Mouse (Mus musculus) ES-E14 (cell line): ENCODE results near the gene Ctnnbl1. TPM values are rescaled to one million over a fixed set of nuclear protein-coding genes. Genes with fewer than 3 reads are reported as not detected.

Experiments
- DNase-seq: peaks from one replicate; pipeline ENCODE4 v3.0.0-alpha.2; 2013; ENCODE audit warnings: low read depth, low spot score
- H3K27ac ChIP-seq: 2 replicates; pipeline ENCODE4 v1.5.1; 2012; ENCODE audit warnings: low read depth, mild to moderate bottlenecking, low read length, moderate library complexity, mixed read lengths; ENCODE audit not compliant: poor library complexity, insufficient read depth, severe bottlenecking
- H3K36me3 ChIP-seq: 2 replicates; pipeline ENCODE4 v1.6.1; 2012; ENCODE audit warnings: mild to moderate bottlenecking, low read length, moderate library complexity, mixed read lengths; ENCODE audit not compliant: control insufficient read depth, poor library complexity, insufficient read depth, severe bottlenecking
- H3K4me1 ChIP-seq, 2 experiments: fragments of 150-350 bp in 1 of 2; sonication (generic) in 1 of 2; 2 replicates each; pipeline ENCODE4 v1.6.1; 2012; ENCODE audit warnings: low read length in 2 of 2, mild to moderate bottlenecking in 1 of 2, mixed read lengths in 1 of 2; ENCODE audit not compliant: control insufficient read depth in 2 of 2, insufficient read depth in 2 of 2, poor library complexity in 1 of 2
- H3K4me3 ChIP-seq, 2 experiments: fragments of 150-350 bp in 1 of 2; sonication (generic) in 1 of 2; 2 replicates each; pipeline ENCODE4 v1.5.1; 2012; ENCODE audit warnings: low read length in 2 of 2, low read depth in 1 of 2, mild to moderate bottlenecking in 1 of 2, mixed read lengths in 1 of 2; ENCODE audit not compliant: insufficient read depth in 1 of 2, poor library complexity in 1 of 2, severe bottlenecking in 1 of 2
- H3K9ac ChIP-seq: 2 replicates; pipeline ENCODE4 v1.6.1; 2012; ENCODE audit warnings: low read depth, mild to moderate bottlenecking, low read length, mixed read lengths; ENCODE audit not compliant: poor library complexity, insufficient read depth, severe bottlenecking
- H3K9me3 ChIP-seq: fragments of 150-350 bp; sonication (generic); 2 replicates; pipeline ENCODE4 v1.6.1; 2012; ENCODE audit warnings: low read depth, mild to moderate bottlenecking, low read length; ENCODE audit not compliant: control insufficient read depth, insufficient read depth
- CHD2 ChIP-seq: IDR thresholded peaks from 2 replicates; pipeline ENCODE4 v1.6.1; 2014; ENCODE audit warnings: mild to moderate bottlenecking, low read depth, low read length, inconsistent platforms
- HCFC1 ChIP-seq: IDR thresholded peaks from 2 replicates; pipeline ENCODE4 v1.6.1; 2012; ENCODE audit warnings: low read length, inconsistent platforms, borderline replicate concordance; ENCODE audit not compliant: insufficient read depth
- MAFK ChIP-seq: IDR thresholded peaks from 2 replicates; pipeline ENCODE4 v1.6.1; 2014; ENCODE audit warnings: mild to moderate bottlenecking, low read depth, low read length, inconsistent platforms; ENCODE audit not compliant: insufficient read depth
- ZC3H11A ChIP-seq: IDR thresholded peaks from 2 replicates; pipeline ENCODE4 v1.6.1; 2012; ENCODE audit warnings: low read depth, mild to moderate bottlenecking, inconsistent platforms, low read length, borderline replicate concordance
- ZNF384 ChIP-seq: IDR thresholded peaks from 2 replicates; pipeline ENCODE4 v1.6.1; 2012; ENCODE audit warnings: low read depth, low read length, inconsistent platforms
- in situ Hi-C, 2 experiments: fragments of 600-800 bp; cut with MboI; formaldehyde crosslinking; loops; one replicate each; pipeline ENCODE4 v1.15.1; 2025; ENCODE audit warnings: low sequenced_read_pairs in 2 of 2, inconsistent platforms in 1 of 2; ENCODE audit not compliant: unreplicated experiment in 2 of 2
- total RNA-seq: library from RNA; depleted of rRNA; stranded (reverse); fragments of 300-350 nt; gene quantifications from 2 replicates; pipeline ENCODE4 v1.2.3, GENCODE M21; 2012

Gene Ctnnbl1
- total RNA-seq, 1 experiment = 63.9 TPM

DNA sequence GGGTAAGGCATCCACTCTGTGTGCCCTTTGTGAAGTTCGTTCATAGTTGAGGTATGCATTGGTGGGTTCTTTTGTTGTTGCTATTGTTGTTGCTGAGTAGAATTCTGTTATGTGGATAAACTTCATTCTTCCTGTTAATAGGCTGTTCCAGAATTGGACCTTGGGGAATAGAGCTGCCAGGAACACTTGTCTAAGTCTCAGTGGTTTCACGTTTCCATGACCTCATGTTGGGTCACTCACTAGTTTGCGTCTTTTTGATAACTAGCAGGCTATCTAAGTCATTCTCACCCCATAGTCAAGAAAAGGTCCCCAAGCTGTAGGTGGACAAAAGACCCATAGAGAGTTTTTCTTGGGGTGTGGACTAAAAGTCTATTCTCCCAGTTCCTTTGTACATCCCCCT lies 120.3 kb downstream of the Ctnnbl1 start:
- Histone ChIP-seq H3K4me1 (no peaks in the 10 kb centered on the region; a peak in 1 of 4 replicates), H3K9me3 (no peaks in the 10 kb centered on the region), H3K4me3 (no peak overlapping the region), H3K36me3 (no peaks in the 10 kb centered on the region), H3K27ac (no peak overlapping the region), H3K9ac (no peak overlapping the region)
- in situ Hi-C loops = no loop called here
- TF ChIP-seq ZC3H11A (no peak), HCFC1 (no peak), ZNF384 (no peak), CHD2 (no peak), MAFK (no peak)
- no peak for DNase-seq

DNA sequence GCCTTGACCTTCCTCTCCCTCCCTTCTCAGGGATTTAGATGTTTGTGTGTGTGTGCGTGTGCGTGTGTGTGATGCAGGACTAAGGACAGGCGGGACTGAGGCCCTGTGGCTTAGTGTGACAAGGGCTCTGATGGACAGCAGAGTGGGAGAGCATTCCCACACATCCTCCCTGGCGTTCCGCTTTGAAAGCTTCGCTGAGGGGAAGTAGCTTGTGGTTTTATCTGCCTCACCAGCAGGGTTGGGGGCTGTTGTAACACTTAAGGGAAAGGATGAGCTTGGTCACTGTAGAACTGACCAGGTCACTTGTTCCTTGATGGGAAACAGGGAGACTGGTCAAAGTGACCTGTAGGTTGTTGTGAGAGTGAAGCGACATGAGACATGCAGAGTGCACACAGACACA lies 121.1 kb downstream of the Ctnnbl1 start:
- no peaks in the 10 kb centered on the region for H3K36me3 ChIP-seq
- DNase-seq = no peak
- in situ Hi-C loops = no loop called here
- H3K4me3 ChIP-seq = no peak overlapping the region
- TF ChIP-seq MAFK = no peak
- H3K9me3 ChIP-seq = no peaks in the 10 kb centered on the region
- no peak overlapping the region for H3K9ac ChIP-seq
- H3K4me1 ChIP-seq = no peaks in the 10 kb centered on the region; a peak in 1 of 4 replicates
- no peak overlapping the region for H3K27ac ChIP-seq

DNA sequence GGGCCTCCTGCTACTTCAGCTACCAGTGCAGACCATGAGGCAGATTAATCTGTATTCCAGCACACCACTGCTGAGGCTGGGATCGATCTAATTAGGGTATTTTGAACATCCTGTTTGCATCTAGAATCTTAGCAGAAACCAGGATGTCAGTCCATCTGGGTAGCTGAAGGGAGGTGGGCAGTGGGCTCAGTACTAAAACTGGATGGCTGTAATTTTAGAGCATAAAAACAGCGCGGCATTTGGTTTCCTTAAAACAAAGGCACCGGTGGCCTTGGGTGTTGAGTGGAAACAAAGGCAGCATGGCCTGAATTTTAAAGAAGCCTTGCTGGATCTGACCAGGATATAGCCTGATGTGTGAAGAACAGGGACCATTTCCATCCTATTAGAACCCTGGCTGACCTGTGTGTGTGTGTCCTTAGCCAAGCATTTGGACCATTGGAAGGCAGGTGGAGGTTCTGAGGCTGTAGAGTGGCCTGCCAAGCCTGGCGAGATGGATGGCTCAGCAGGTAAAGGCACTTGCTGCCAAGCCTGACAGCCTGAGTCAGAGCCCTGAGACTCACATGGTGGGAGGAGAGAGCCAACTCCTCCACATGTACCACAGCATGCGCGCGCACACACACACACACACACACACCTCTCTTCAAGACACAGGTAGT lies 122.0 kb downstream of the Ctnnbl1 start:
- no peak overlapping the region for H3K4me3 ChIP-seq
- H3K4me1 ChIP-seq = no peaks in the 10 kb centered on the region; a peak in 1 of 4 replicates
- no peaks in the 10 kb centered on the region for H3K9me3 ChIP-seq
- H3K27ac ChIP-seq = no peak overlapping the region
- in situ Hi-C loops = no loop called here
- no peaks in the 10 kb centered on the region for H3K36me3 ChIP-seq
- no peak for DNase-seq
- no peak overlapping the region for H3K9ac ChIP-seq
- TF ChIP-seq ZC3H11A (no peak), HCFC1 (no peak), MAFK (no peak), ZNF384 (no peak), CHD2 (no peak)

DNA sequence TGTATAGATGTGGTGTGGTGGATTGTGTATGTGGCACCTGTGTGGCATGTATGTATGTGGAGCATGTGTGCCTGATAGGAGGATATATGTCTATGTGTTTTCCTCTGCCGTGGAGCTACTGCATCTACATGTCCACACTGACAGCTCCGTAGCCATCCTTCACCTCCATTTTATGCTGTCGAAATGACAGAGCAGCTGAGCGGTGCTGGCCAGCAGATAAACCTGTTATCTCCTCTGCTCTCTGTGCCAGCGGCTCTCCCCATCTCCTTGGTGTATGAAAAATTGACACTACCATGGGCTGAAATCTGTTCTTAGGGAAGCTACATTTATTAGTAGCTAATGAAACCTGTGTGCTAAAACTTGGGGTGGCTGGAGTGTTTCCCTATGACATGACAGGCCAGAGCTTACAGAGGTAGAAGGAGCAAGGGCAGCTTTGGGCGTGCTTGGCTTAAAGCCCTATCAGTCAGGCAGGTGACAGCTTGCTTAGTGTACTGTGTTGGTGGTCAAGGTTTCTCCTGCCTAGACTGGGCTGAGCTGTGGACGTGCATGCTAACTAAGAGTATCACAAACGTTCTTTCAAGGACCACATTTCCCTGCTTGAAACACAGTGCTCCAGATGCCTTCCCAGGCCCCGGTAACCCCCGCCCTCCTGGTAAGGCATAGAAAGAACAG lies 124.2 kb downstream of the Ctnnbl1 start:
- DNase-seq = no peak
- TF ChIP-seq HCFC1 = no peak
- TF ChIP-seq ZNF384 = no peak
- TF ChIP-seq MAFK = no peak
- TF ChIP-seq CHD2 = no peak
- no peak for TF ChIP-seq ZC3H11A
- no peaks in the 10 kb centered on the region for H3K36me3 ChIP-seq
- in situ Hi-C loops = no loop called here
- H3K4me1 ChIP-seq = peaks cover 0 to 5% of the 10 kb centered on the region in 2 experiments; a peak in 2 of 4 replicates
- H3K9ac ChIP-seq = no peak overlapping the region
- no peaks in the 10 kb centered on the region for H3K9me3 ChIP-seq
- no peak overlapping the region for H3K4me3 ChIP-seq
- no peak overlapping the region for H3K27ac ChIP-seq

DNA sequence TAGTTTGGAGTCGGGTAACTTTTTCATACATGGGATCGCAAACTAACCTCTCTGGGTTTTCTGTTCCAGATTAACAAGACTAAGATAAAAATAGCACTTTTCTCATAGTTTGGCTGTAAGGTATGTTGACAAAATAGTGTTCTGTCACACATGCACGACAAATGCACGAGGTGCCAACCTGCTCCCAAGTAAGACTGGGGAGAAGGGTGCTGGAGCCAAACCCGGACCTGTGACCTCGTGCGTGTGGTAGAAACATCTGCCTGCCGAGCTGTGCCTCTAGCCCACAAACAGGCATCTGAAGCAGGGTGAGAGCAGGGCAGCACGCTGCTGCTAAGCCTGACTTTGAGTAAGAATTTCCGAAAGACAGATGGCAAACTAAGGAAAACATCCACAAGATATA lies 125.1 kb downstream of the Ctnnbl1 start:
- Histone ChIP-seq H3K36me3 (no peaks in the 10 kb centered on the region), H3K4me1 (peaks cover 0 to 5% of the 10 kb centered on the region in 2 experiments; a peak in 2 of 4 replicates), H3K27ac (no peak overlapping the region), H3K9ac (no peak overlapping the region), H3K4me3 (no peak overlapping the region), H3K9me3 (no peaks in the 10 kb centered on the region)
- in situ Hi-C loops = no loop called here
- no peak for DNase-seq
- TF ChIP-seq ZC3H11A = no peak
- no peak for TF ChIP-seq ZNF384
- no peak for TF ChIP-seq HCFC1
- no peak for TF ChIP-seq CHD2
- no peak for TF ChIP-seq MAFK
